13 mouse cellular contexts compared by ENCODE assay signal in the genomic region with DNA sequence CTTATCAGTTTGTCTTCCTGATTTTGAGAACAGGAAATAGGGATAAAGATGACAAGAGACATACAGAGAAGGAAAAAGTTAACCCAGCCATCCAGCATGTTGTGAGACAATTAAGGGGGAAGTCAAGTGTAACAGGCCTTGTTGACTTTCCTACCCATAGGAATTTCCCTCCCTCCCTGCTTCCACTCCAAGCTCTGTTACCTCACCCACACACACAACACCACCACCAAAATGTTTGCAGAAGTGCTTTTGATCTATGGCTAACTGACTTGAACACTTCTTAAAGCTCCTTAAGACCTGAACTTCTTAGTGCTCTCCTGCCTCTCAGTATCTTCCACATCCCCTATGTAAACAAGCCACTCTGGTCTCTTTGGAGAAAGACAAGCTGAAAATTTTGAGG. TPM values are rescaled to one million over a fixed set of nuclear protein-coding genes. Genes with fewer than 3 reads are reported as not detected.
"Had no signal": no experiment of that assay in that cellular context is flagged by ENCODE, and none has a peak within 500 bp of the region (broad histone marks: within the 10 kb centered on the region; RNA-seq: fewer than 3 reads in every experiment).

No protein-coding gene starts in this region.

- H3K9me3 ChIP-seq: limb, embryonic 10.5 days; liver, embryonic 15.5 days; midbrain, embryonic 13.5 days had no signal

- ATAC-seq: hindbrain, embryonic 16.5 days; inflammation-experienced regulatory T-cells, adult 6 months; intestine, postnatal 0 days; midbrain, embryonic 13.5 days had no signal

- DNase-seq: kidney, postnatal 10 days; right cerebral cortex, postnatal 14 days; thymus, postnatal 36 days had no signal

- H3K9ac ChIP-seq: liver, embryonic 15.5 days; midbrain, embryonic 13.5 days had no signal

- H3K27ac ChIP-seq: left cerebral cortex, adult 2 months; limb, embryonic 10.5 days; liver, embryonic 15.5 days; midbrain, embryonic 13.5 days had no signal

- H3K4me2 ChIP-seq: liver, embryonic 11.5 days; liver, embryonic 15.5 days; midbrain, embryonic 13.5 days had no signal

- H3K36me3 ChIP-seq: limb, embryonic 10.5 days; liver, embryonic 15.5 days; midbrain, embryonic 13.5 days had no signal

- H3K27me3 ChIP-seq: liver, embryonic 15.5 days; midbrain, embryonic 13.5 days had no signal

- H3K4me3 ChIP-seq: left cerebral cortex, adult 2 months; limb, embryonic 10.5 days; liver, embryonic 15.5 days; midbrain, embryonic 13.5 days had no signal

- H3K4me1 ChIP-seq: limb, embryonic 10.5 days; liver, embryonic 15.5 days; midbrain, embryonic 13.5 days had no signal

RNA-seq across cellular contexts. Expression of gene Ppp1r3a, which starts 55.0 kb away (rescaled TPM):
- polyA plus RNA-seq: hindbrain, embryonic 16.5 days; inflammation-experienced regulatory T-cells, adult 6 months; intestine, postnatal 0 days; limb, embryonic 10.5 days; midbrain, embryonic 13.5 days; midbrain, postnatal 0 days; neural tube, embryonic 14.5 days had no signal
